Mouse (Mus musculus) kidney, embryonic 15.5 days (tissue): ENCODE data around the gene Yy1. TPM values are rescaled to one million over a fixed set of nuclear protein-coding genes. Genes with fewer than 3 reads are reported as not detected.

Source experiments
- ATAC-seq: fragments of 200-750 bp; cut with Nextera tagmentation; replicated peaks from 2 replicates; pipeline ENCODE4 v1.8.0; 2017; ENCODE audit warnings: moderate TSS enrichment; ENCODE audit not compliant: low FRiP score
- H3K27ac ChIP-seq: fragments of 300-500 bp; sonication (generic); 2 replicates; pipeline ENCODE4 v1.5.1; 2015; ENCODE audit warnings: mild to moderate bottlenecking, inconsistent platforms
- H3K27me3 ChIP-seq: fragments of 300-500 bp; sonication (generic); 2 replicates; pipeline ENCODE4 v1.6.1; 2015; ENCODE audit warnings: inconsistent platforms
- H3K36me3 ChIP-seq: fragments of 300-500 bp; sonication (generic); 2 replicates; pipeline ENCODE4 v1.6.1; 2015; ENCODE audit warnings: inconsistent platforms
- H3K4me1 ChIP-seq: fragments of 300-500 bp; sonication (generic); 2 replicates; pipeline ENCODE4 v1.6.1; 2015; ENCODE audit warnings: inconsistent platforms
- H3K4me2 ChIP-seq: fragments of 300-500 bp; sonication (generic); 2 replicates; pipeline ENCODE4 v1.6.1; 2015; ENCODE audit warnings: moderate library complexity, mild to moderate bottlenecking, inconsistent platforms
- H3K4me3 ChIP-seq: fragments of 300-500 bp; sonication (generic); replicated peaks from 2 replicates; pipeline ENCODE4 v1.5.1; 2015; ENCODE audit warnings: mild to moderate bottlenecking, inconsistent platforms
- H3K9ac ChIP-seq: fragments of 300-500 bp; sonication (generic); 2 replicates; pipeline ENCODE4 v1.6.1; 2015; ENCODE audit warnings: mild to moderate bottlenecking, inconsistent platforms
- H3K9me3 ChIP-seq: fragments of 300-500 bp; sonication (generic); replicated peaks from 2 replicates; pipeline ENCODE4 v1.6.1; 2016; ENCODE audit warnings: inconsistent platforms
- WGBS: fragments of 180-500 bp; shearing (Covaris S2); methylation state at CpG from one replicate; pipeline ENCODE4 v1.1.7; 2015; ENCODE audit warnings: mixed read lengths; 5-methylcytosine and 5-hydroxymethylcytosine counted together
- polyA plus RNA-seq: library from polyadenylated mRNA; unstranded; fragments of >200 nt; fragmentation: Nextera tagmentation; extraction: Ambion mirVana; gene quantifications from 2 replicates; pipeline ENCODE4 v1.2.1, GENCODE M21; 2015

The Yy1 gene
- polyA plus RNA-seq, 1 experiment from 2014 or later = 19.1 TPM

GRCm38 (mm10) chr12:108785161-108785560 lies 7.6 kb upstream of the Yy1 start:
- H3K36me3 ChIP-seq = peaks cover 25% of the 10 kb centered on the region
- no peak overlapping the region for H3K27ac ChIP-seq
- 0 out of 2 replicates have a peak, but pooled peaks cover 3% of the 10 kb centered on the region for H3K4me1 ChIP-seq
- H3K4me3 ChIP-seq = no peak overlapping the region
- ATAC-seq = no peak
- no peak overlapping the region for H3K4me2 ChIP-seq
- H3K9me3 ChIP-seq = 0 out of 2 replicates have a peak, but pooled peaks cover 6% of the 10 kb centered on the region
- 95% methylated on average over 4 of the region's 4 CpGs for WGBS
- no peak overlapping the region for H3K9ac ChIP-seq
- no peaks in the 10 kb centered on the region for H3K27me3 ChIP-seq

DNA sequence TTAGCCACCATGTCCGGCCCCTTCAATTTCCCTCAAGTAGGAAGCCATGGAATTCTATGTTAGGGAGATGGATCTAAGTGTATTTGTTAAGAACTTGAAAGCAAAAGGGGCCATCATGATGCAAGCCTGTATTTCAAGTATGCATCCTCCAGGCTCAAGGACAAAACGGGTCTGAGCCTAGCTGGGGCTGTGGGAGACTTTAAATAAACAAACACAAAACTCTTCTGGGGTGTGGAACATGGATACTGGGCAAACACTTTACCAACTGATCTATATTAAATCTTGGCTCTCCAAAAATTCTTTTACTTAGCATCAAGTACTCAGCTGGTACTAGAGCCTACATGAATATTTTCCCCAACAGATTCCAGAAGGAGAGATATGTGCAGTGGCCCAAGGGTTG lies 5.4 kb upstream of the Yy1 start:
- Histone ChIP-seq H3K27me3 (no peaks in the 10 kb centered on the region), H3K36me3 (peaks cover 16% of the 10 kb centered on the region), H3K4me2 (no peak overlapping the region), H3K4me1 (peaks cover 17% of the 10 kb centered on the region), H3K4me3 (no peak overlapping the region), H3K9me3 (0 out of 2 replicates have a peak, but pooled peaks cover 4% of the 10 kb centered on the region), H3K27ac (no peak overlapping the region), H3K9ac (no peak overlapping the region)
- WGBS = 94% methylated on average over 2 of the region's 2 CpGs
- ATAC-seq = no peak

DNA sequence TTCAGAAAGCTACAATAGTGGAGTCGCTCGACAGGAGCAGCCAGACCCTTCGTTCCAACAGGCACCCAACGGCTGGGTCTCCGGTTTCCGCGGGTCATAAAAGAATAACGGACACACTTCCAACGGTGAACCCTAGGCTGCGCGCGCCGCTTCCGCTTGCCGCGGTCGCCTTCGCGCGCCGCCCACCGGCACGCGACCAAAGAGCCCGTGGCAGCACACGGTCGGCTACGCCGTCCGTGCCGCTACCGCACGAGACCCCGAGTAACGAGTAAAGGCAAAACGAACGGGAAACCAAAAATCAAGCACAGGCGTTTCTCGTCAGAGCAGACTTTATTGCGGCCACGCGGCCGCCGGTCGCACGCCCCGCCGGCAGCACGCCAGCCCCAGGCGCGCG lies 624 bp upstream of the Yy1 start:
- peaks cover 38% of the 10 kb centered on the region for H3K4me1 ChIP-seq
- peak overlapping the region; percentile 98 for H3K4me3 ChIP-seq
- 0 out of 2 replicates have a peak, but pooled peaks cover 8% of the 10 kb centered on the region for H3K36me3 ChIP-seq
- H3K9me3 ChIP-seq = no peaks in the 10 kb centered on the region
- peak; percentile 43 for ATAC-seq
- no peaks in the 10 kb centered on the region for H3K27me3 ChIP-seq
- WGBS = under 1% methylated on average over 52 of the region's 52 CpGs
- H3K27ac ChIP-seq = peak overlapping the region; percentile 100
- peak overlapping the region; percentile 84 for H3K9ac ChIP-seq
- H3K4me2 ChIP-seq = peak overlapping the region; percentile 62

DNA sequence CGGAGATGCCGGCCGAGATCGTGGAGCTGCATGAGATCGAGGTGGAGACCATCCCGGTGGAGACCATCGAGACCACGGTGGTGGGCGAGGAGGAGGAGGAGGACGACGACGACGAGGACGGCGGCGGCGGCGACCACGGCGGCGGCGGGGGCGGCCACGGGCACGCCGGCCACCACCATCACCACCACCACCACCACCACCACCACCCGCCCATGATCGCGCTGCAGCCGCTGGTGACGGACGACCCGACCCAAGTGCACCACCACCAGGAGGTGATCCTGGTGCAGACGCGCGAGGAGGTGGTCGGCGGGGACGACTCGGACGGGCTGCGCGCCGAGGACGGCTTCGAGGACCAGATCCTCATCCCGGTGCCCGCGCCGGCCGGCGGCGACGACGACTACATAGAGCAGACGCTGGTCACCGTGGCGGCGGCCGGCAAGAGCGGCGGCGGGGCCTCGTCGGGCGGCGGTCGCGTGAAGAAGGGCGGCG lies 724 bp downstream of the Yy1 start:
- Histone ChIP-seq H3K4me1 (peaks cover 39% of the 10 kb centered on the region), H3K4me3 (peak overlapping the region; percentile 98), H3K9me3 (no peaks in the 10 kb centered on the region), H3K9ac (peak overlapping the region; percentile 94), H3K36me3 (0 out of 2 replicates have a peak, but pooled peaks cover 8% of the 10 kb centered on the region), H3K27ac (peak overlapping the region; percentile 100), H3K27me3 (no peaks in the 10 kb centered on the region), H3K4me2 (peak overlapping the region; percentile 67)
- under 1% methylated on average over 64 of the region's 71 CpGs for WGBS
- ATAC-seq = 0 out of 2 replicates have a peak, but pooled peaks have one; percentile 2

- H3K4me1 ChIP-seq = peaks cover 39% of the 10 kb centered on the region
- peak overlapping the region; percentile 98 for H3K4me3 ChIP-seq
- peak overlapping the region; percentile 67 for H3K4me2 ChIP-seq
- H3K9me3 ChIP-seq = no peaks in the 10 kb centered on the region
- 0 out of 2 replicates have a peak, but pooled peaks cover 8% of the 10 kb centered on the region for H3K36me3 ChIP-seq
- H3K27me3 ChIP-seq = no peaks in the 10 kb centered on the region
- peak; percentile 72 for ATAC-seq
- peak overlapping the region; percentile 100 for H3K27ac ChIP-seq
- peak overlapping the region; percentile 94 for H3K9ac ChIP-seq
- WGBS = under 1% methylated on average over 92 of the region's 94 CpGs
Observed at GRCm38 (mm10) chr12:108794078-108794711, 1.4 kb downstream of the Yy1 start.

GRCm38 (mm10) chr12:108794979-108795537 lies 2.3 kb downstream of the Yy1 start:
- no peak for ATAC-seq
- Histone ChIP-seq H3K4me2 (peak overlapping the region; percentile 67), H3K27me3 (no peaks in the 10 kb centered on the region), H3K4me1 (peaks cover 39% of the 10 kb centered on the region), H3K27ac (peak overlapping the region; percentile 100), H3K9me3 (no peaks in the 10 kb centered on the region), H3K36me3 (0 out of 2 replicates have a peak, but pooled peaks cover 8% of the 10 kb centered on the region), H3K9ac (peak overlapping the region; percentile 94), H3K4me3 (peak overlapping the region; percentile 98)
- 13% methylated on average over 9 of the region's 9 CpGs for WGBS

DNA sequence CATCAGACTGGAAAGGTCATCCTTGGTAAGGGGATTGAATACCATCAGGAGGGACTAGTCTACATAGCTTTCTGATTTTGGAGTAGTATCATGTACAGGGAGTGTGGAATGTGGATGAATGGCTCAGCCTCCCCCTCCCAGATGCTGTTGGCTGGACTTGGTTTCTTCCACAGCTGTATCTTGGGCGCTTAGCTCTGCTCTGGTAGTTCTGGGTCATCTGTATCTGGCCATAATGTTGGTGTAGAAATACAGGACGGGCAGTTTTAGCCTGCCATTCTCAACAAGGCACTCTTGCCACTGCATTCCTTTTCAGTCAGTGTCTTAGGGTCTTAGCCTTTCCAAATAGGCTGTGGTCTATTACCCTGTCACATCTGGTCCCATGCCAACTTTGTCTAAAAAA lies 8.8 kb downstream of the Yy1 start:
- 55% methylated on average over 2 of the region's 2 CpGs for WGBS
- H3K9me3 ChIP-seq = no peaks in the 10 kb centered on the region
- H3K27me3 ChIP-seq = no peaks in the 10 kb centered on the region
- no peak; the same call in 1 of the 2 replicates for ATAC-seq
- H3K4me3 ChIP-seq = no peak overlapping the region
- peaks cover 7% of the 10 kb centered on the region; the same call in 1 of the 2 replicates for H3K36me3 ChIP-seq
- no peak overlapping the region for H3K9ac ChIP-seq
- no peak overlapping the region for H3K4me2 ChIP-seq
- H3K27ac ChIP-seq = no peak overlapping the region
- peaks cover 43% of the 10 kb centered on the region for H3K4me1 ChIP-seq

DNA sequence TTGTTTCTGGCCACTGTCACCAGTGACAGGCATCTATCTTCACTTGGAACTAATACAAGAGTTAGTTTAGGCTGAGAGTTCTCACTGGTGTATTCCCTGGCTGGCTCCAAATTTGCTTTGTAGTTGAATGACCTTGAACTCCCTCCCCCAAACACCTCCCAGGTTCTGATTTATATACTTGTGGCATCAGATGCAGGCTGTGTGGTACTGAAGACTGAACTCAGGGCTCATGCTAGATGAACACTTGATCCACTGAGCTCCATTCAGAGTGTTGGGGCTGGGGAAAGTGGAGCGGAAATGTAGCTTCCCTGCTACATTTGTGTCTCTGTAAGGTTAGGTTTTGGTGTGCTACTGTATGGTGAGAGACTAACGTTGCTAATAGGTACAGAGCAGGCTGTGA lies 11.6 kb downstream of the Yy1 start:
- ATAC-seq = no peak
- no peak overlapping the region for H3K4me2 ChIP-seq
- 84% methylated on average over 2 of the region's 2 CpGs for WGBS
- H3K9ac ChIP-seq = no peak overlapping the region
- peaks cover 36% of the 10 kb centered on the region for H3K4me1 ChIP-seq
- no peak overlapping the region for H3K4me3 ChIP-seq
- H3K9me3 ChIP-seq = no peaks in the 10 kb centered on the region
- no peaks in the 10 kb centered on the region for H3K27me3 ChIP-seq
- no peak overlapping the region for H3K27ac ChIP-seq
- H3K36me3 ChIP-seq = peaks cover 28% of the 10 kb centered on the region

GRCm38 (mm10) chr12:108808465-108808864 lies 15.7 kb downstream of the Yy1 start:
- 81% methylated on average over 2 of the region's 2 CpGs for WGBS
- peaks cover 39% of the 10 kb centered on the region for H3K36me3 ChIP-seq

DNA sequence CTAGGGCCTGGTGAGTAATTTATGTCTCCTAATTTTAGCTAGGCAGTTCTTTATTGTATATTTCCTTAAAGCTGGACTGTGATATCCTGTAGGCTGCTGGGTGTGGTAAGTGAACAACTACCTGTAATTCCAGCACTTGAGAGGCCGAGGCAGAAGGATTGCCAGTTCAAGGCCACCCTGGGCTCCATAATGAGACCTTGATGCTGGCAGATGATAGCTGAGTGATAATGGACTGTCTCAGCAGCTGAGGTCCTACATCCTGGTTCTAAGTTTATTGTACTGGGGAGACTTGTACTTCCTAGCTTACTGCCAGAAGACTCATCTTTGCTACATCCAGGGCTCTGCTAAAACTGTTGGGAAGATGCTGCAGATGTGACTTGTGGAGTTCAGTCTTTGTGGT lies 17.0 kb downstream of the Yy1 start:
- H3K27ac ChIP-seq = no peak overlapping the region
- no peak for ATAC-seq

More at GRCm38 (mm10) chr12:108808465-108808864, 15.7 kb downstream of the Yy1 start:
- H3K27ac ChIP-seq = no peak overlapping the region
- H3K4me1 ChIP-seq = peaks cover 19% of the 10 kb centered on the region
- H3K4me3 ChIP-seq = no peak overlapping the region
- H3K9ac ChIP-seq = no peak overlapping the region
- no peak for ATAC-seq
- no peak overlapping the region for H3K4me2 ChIP-seq
- H3K27me3 ChIP-seq = no peaks in the 10 kb centered on the region
- no peaks in the 10 kb centered on the region for H3K9me3 ChIP-seq

GRCm38 (mm10) chr12:108810309-108810708 lies 17.5 kb downstream of the Yy1 start:
- Histone ChIP-seq H3K9ac (no peak overlapping the region), H3K27me3 (no peaks in the 10 kb centered on the region), H3K4me1 (peaks cover 11% of the 10 kb centered on the region), H3K4me2 (no peak overlapping the region), H3K27ac (no peak overlapping the region), H3K4me3 (no peak overlapping the region), H3K36me3 (peaks cover 57% of the 10 kb centered on the region), H3K9me3 (no peaks in the 10 kb centered on the region)
- no peak for ATAC-seq
- WGBS = 87% methylated on average over 7 of the region's 7 CpGs

More for the DNA sequence above, 17.0 kb downstream of the Yy1 start:
- no peak overlapping the region for H3K4me2 ChIP-seq
- H3K36me3 ChIP-seq = peaks cover 51% of the 10 kb centered on the region
- H3K9me3 ChIP-seq = no peaks in the 10 kb centered on the region
- H3K9ac ChIP-seq = no peak overlapping the region
- H3K4me1 ChIP-seq = peaks cover 11% of the 10 kb centered on the region
- 76% methylated on average over 1 of the region's 1 CpGs for WGBS
- no peaks in the 10 kb centered on the region for H3K27me3 ChIP-seq
- H3K4me3 ChIP-seq = no peak overlapping the region

DNA sequence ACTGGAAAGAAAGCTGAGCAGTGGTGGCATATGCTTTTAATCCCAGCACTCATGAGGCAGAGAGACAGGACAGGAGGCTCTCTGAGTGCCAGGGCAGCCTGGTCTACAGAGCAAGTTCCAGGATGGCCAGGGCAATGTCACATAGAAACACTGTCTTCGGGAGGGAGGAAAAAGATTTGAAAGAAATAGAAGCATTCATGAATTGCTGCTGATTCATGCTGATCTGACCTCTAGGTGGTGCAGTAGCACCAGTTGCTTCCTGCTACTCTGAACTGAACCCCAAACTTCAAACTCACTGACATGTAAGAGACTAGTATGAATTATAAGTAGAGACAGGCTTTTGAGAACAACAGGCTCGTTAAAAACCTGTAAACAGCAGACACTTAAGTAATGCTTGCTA lies 18.4 kb downstream of the Yy1 start:
- no peak overlapping the region for H3K9ac ChIP-seq
- 43% methylated on average over 2 of the region's 2 CpGs for WGBS
- no peak overlapping the region for H3K4me3 ChIP-seq
- no peaks in the 10 kb centered on the region for H3K27me3 ChIP-seq
- H3K27ac ChIP-seq = no peak overlapping the region
- H3K4me2 ChIP-seq = no peak overlapping the region
- no peak for ATAC-seq
- H3K4me1 ChIP-seq = peaks cover 11% of the 10 kb centered on the region
- peaks cover 63% of the 10 kb centered on the region for H3K36me3 ChIP-seq
- no peaks in the 10 kb centered on the region for H3K9me3 ChIP-seq
